Mouse (Mus musculus): ENCODE measurements around the gene Olfr553.

- peak in 2 of 3 experiments; percentile 27 to 62; a peak in 4 of 6 replicates for TF ChIP-seq CTCF (IDR thresholded peaks at IDR 0.05 in 2 of 3, conservative IDR thresholded peaks at IDR 0.05 in 1 of 3; ENCODE audit: control insufficient read depth in 1 of 3, insufficient read depth in 1 of 3, low read depth in 2 of 3, low read length in 3 of 3, poor library complexity in 1 of 3, severe bottlenecking in 1 of 3)
- TF ChIP-seq E2F4 (IDR thresholded peaks at IDR 0.05; ENCODE audit: borderline replicate concordance, low read depth, low read length), result no peak
- TF ChIP-seq TAL1 (IDR thresholded peaks at IDR 0.05; ENCODE audit: low read length), result no peak
- no peak for TF ChIP-seq ZMIZ1 (IDR thresholded peaks at IDR 0.05; ENCODE audit: low read depth, low read length)
- TF ChIP-seq EP300 (IDR thresholded peaks at IDR 0.05; ENCODE audit: low read depth in 1 of 2, low read length in 2 of 2), result no peak
- no peak for TF ChIP-seq POLR2A (IDR thresholded peaks at IDR 0.05; ENCODE audit: control insufficient read depth in 1 of 2, insufficient read depth in 1 of 2, low read depth in 1 of 2, low read length in 2 of 2, poor library complexity in 1 of 2)
- TF ChIP-seq RCOR1 (IDR thresholded peaks at IDR 0.05; ENCODE audit: low read depth, low read length), result no peak
- no peak for TF ChIP-seq USF1 (IDR thresholded peaks at IDR 0.05; ENCODE audit: low read depth, low read length)
- TF ChIP-seq HCFC1 (IDR thresholded peaks at IDR 0.05; ENCODE audit: low read depth, low read length), result no peak
- TF ChIP-seq MEF2A (IDR thresholded peaks at IDR 0.05; ENCODE audit: extremely low read depth, insufficient replicate concordance, low read depth, low read length, poor library complexity, severe bottlenecking), result no peak
- TF ChIP-seq POLR2AphosphoS2 (IDR thresholded peaks at IDR 0.05; ENCODE audit: low read length), result no peak
- no peak for TF ChIP-seq ZKSCAN1 (IDR thresholded peaks at IDR 0.05; ENCODE audit: low read depth, low read length)
- no peak for TF ChIP-seq MAX (IDR thresholded peaks at IDR 0.05; ENCODE audit: low read length)
- no peak for TF ChIP-seq POLR2AphosphoS5 (IDR thresholded peaks at IDR 0.05; ENCODE audit: borderline replicate concordance, low read depth, low read length)
Observed at GRCm38 (mm10) chr7:102665378-102665777, 47.4 kb upstream of the Olfr553 start.
